Mouse (Mus musculus) E14TG2a.4 (cell line): ENCODE results near the gene Fam71d.

ENCODE experiments used
- CTCF ChIP-seq: conservative IDR thresholded peaks from 2 replicates; pipeline ENCODE4 v1.5.1; 2014; ENCODE audit warnings: low read length
- NANOG ChIP-seq: IDR thresholded peaks from 2 replicates; pipeline ENCODE4 v1.6.1; 2014; ENCODE audit warnings: borderline replicate concordance, low read length, mixed read lengths

DNA sequence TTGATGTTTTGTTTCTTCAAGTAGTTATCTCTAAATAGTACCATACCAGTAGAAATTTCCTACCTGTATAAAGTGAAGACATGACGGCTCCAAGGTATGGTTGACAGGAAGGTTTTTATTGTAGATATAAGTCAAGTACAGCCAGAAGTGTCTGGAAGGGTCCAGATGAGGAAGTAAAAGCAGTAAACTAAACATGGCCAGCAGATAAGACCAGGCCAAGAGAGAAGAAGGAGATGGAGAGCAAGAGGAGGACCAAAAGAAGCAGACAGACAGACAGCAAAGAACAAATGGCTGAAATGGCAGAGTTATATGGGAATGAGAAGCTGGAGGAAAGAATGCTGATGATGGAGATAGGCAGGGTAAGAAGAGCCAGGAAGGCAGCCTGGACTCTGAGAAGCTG lies 46.1 kb upstream of the Fam71d start:
- TF ChIP-seq CTCF (no peak), NANOG (no peak)
